Mouse (Mus musculus): Measurements from ENCODE around the gene Chst15. TPM values are rescaled to one million over a fixed set of nuclear protein-coding genes. Genes with fewer than 3 reads are reported as not detected.

Chst15 gene
- 9.3 and 11.2 TPM in 2 replicates for polyA plus RNA-seq (2012; rRNA removed)

DNA sequence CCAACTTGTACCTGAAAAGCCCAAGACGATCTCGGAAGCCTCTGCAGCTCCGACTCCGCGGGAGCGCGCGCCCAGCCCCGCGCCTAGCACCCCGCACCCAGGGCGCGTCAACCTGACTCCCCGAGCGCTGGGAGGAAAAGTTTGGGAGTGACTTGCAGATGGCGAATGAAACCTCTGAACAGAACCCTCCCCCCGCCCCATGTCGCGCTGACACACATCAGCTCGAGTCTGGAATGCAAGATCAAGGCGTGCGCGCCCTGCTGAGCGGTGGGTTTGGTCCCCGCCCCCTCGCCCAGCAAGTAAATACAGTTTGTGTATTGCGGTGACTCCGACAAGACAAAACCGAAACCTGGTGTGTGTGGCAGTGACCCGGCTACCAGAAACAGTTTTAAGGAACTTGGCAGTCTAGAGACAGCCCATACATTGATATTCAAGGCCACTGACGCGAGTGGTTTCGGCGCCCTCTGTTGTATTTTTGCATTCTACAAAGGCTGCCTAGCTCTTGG, at the start of gene Chst15:
Gene Chst15, minus strand, starts transcription at position 193 of the 506 bp plus-strand sequence.

Other genes with a start within 250 kb of the Chst15 start
- gene Cpxm2, start 162.5 kb downstream of the Chst15 start, polyA plus RNA-seq (2012; rRNA removed) = 1.8 and 2.1 TPM in 2 replicates

Measured in central nervous system, embryonic 18 days (tissue).